Mouse (Mus musculus): ENCODE results near the gene Cdc34. TPM values are rescaled to one million over a fixed set of nuclear protein-coding genes. Genes with fewer than 3 reads are reported as not detected.

Cdc34 gene
- polyA plus RNA-seq, 1 experiment from 2014 or later, result 196 TPM

- 68% methylated on average over 13 of the region's 13 CpGs for WGBS (ENCODE audit: insufficient replicate concordance)
- no peak overlapping the region for H3K4me2 ChIP-seq
- ATAC-seq, result no peak
These were observed 47.5 kb downstream of the Cdc34 start for GRCm38 (mm10) chr10:79729357-79729965.

DNA sequence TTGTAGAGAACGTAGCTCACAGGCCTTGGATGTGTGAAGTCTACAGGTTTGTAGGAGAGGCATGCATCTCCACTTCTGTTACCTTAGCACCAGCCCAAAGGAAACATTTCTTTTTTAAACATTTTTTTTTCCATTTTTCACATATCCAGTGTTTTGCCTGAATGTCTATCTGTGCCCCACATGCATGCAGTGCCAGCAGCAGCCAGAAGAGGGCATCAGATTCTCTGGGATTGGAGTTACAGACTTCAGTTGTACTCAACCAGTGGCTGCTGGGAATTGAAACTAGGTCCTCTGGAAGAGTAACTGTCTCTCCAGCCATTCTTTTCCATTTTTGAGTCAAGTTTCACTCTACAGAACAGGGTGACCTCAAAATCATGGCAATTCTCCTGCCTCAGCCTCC, 50.5 kb downstream of the Cdc34 start:
- Histone ChIP-seq H3K27me3 (replicated peaks) (peaks cover 37% of the 10 kb centered on the region), H3K4me3 (no peak overlapping the region)
- 67% methylated on average over 1 of the region's 1 CpGs for WGBS (ENCODE audit: insufficient replicate concordance)

More at GRCm38 (mm10) chr10:79729357-79729965, 47.5 kb downstream of the Cdc34 start:
- Histone ChIP-seq H3K36me3 (peaks cover 10% of the 10 kb centered on the region), H3K9me3 (replicated peaks) (0 out of 2 replicates have a peak, but pooled peaks cover 6% of the 10 kb centered on the region), H3K27ac (no peak overlapping the region), H3K4me1 (no peaks in the 10 kb centered on the region), H3K27me3 (replicated peaks) (peaks cover 25% of the 10 kb centered on the region), H3K9ac (no peak overlapping the region), H3K4me3 (no peak overlapping the region)

DNA sequence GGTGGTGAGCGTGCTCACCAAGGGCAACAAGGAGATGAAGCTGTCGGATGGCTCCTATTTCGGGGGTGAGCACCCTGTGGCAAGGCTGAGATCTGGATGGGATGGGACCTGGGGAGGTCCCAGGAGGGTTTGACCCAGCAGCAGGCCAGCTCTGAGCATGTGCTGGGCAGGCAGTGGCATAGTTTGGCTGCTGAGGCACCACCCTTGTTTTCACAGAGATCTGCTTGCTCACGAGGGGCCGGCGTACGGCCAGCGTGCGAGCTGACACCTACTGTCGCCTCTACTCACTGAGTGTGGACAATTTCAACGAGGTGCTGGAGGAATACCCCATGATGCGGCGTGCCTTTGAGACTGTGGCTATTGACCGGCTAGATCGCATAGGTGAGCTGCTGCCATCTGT, 51.9 kb downstream of the Cdc34 start:
- Histone ChIP-seq H3K9ac (no peak overlapping the region), H3K36me3 (peaks cover 54% of the 10 kb centered on the region), H3K27ac (no peak overlapping the region), H3K9me3 (replicated peaks) (peaks cover 11% of the 10 kb centered on the region; the same call in 1 of the 2 replicates), H3K27me3 (replicated peaks) (peaks cover 23% of the 10 kb centered on the region), H3K4me3 (no peak overlapping the region), H3K4me2 (no peak overlapping the region), H3K4me1 (no peaks in the 10 kb centered on the region)
- ATAC-seq, result no peak
- WGBS (ENCODE audit: insufficient replicate concordance), result 90% methylated on average over 15 of the region's 15 CpGs

More for the DNA sequence above, 50.5 kb downstream of the Cdc34 start:
- Histone ChIP-seq H3K9ac (no peak overlapping the region), H3K4me2 (no peak overlapping the region), H3K4me1 (no peaks in the 10 kb centered on the region), H3K27ac (no peak overlapping the region), H3K36me3 (peaks cover 40% of the 10 kb centered on the region), H3K9me3 (replicated peaks) (peaks cover 12% of the 10 kb centered on the region; the same call in 1 of the 2 replicates)
- no peak for ATAC-seq

DNA sequence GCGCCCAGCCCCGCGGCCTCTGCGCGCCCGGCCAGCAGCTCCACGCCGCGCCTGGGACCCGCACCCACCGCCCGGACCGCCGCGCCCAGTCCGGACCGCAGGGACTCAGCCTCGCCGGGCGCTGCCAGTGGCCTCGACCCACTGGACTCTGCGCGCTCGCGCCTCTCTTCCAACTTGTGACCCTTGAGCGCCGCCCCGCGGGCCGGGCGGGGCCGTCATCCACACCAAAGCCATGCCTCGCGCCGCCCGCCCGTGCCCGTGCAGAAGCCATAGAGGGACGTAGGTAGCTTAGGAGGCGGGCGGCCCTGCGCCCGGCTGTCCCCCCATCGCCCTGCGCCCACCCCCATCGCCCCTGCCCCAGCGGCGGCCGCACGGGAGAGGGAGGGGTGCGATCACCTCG, 53.4 kb downstream of the Cdc34 start:
- 47% methylated on average over 52 of the region's 52 CpGs for WGBS (ENCODE audit: insufficient replicate concordance)
- no peak for ATAC-seq
- Histone ChIP-seq H3K4me1 (no peaks in the 10 kb centered on the region), H3K4me2 (peak overlapping the region; percentile 28), H3K9ac (no peak overlapping the region), H3K36me3 (peaks cover 69% of the 10 kb centered on the region), H3K27ac (no peak overlapping the region), H3K9me3 (replicated peaks) (peaks cover 19% of the 10 kb centered on the region; the same call in 1 of the 2 replicates), H3K27me3 (replicated peaks) (peaks cover 15% of the 10 kb centered on the region), H3K4me3 (no peak overlapping the region; the same call in 1 of the 2 replicates)

GRCm38 (mm10) chr10:79736706-79737105, 54.7 kb downstream of the Cdc34 start:
- 87% methylated on average over 14 of the region's 14 CpGs for WGBS (ENCODE audit: insufficient replicate concordance)
- no peak for ATAC-seq
- Histone ChIP-seq H3K9me3 (replicated peaks) (peaks cover 19% of the 10 kb centered on the region; the same call in 1 of the 2 replicates), H3K36me3 (peaks cover 82% of the 10 kb centered on the region), H3K4me1 (no peaks in the 10 kb centered on the region), H3K9ac (no peak overlapping the region), H3K27ac (no peak overlapping the region), H3K27me3 (replicated peaks) (peaks cover 15% of the 10 kb centered on the region), H3K4me3 (no peak overlapping the region), H3K4me2 (no peak overlapping the region)

Other genes with a start within 250 kb of the Cdc34 start
- gene Vmn2r83, start 213.5 kb upstream of the Cdc34 start, polyA plus RNA-seq (2016; fragmentation: Nextera tagmentation; extraction: Ambion mirVana), result not detected in 2 replicates
- 18.0 and 19.9 TPM in 2 replicates for gene Plpp2, start 148.4 kb upstream of the Cdc34 start, polyA plus RNA-seq (2016; fragmentation: Nextera tagmentation; extraction: Ambion mirVana)
- 20.1 and 20.5 TPM in 2 replicates for gene Mier2, start 127.0 kb upstream of the Cdc34 start, polyA plus RNA-seq (2016; fragmentation: Nextera tagmentation; extraction: Ambion mirVana)
- gene Theg, start 94.9 kb upstream of the Cdc34 start, polyA plus RNA-seq (2016; fragmentation: Nextera tagmentation; extraction: Ambion mirVana), result not detected in 2 replicates
- gene C2cd4c, start 68.2 kb upstream of the Cdc34 start, polyA plus RNA-seq (2016; fragmentation: Nextera tagmentation; extraction: Ambion mirVana), result not detected in 2 replicates
- 1.2 TPM in 2 replicates for gene Shc2, start 44.3 kb upstream of the Cdc34 start, polyA plus RNA-seq (2016; fragmentation: Nextera tagmentation; extraction: Ambion mirVana)
- gene Odf3l2, start 36.5 kb upstream of the Cdc34 start, polyA plus RNA-seq (2016; fragmentation: Nextera tagmentation; extraction: Ambion mirVana), result not detected in 2 replicates
- 0.32 and 0.54 TPM in 2 replicates for gene Madcam1, start 17.6 kb upstream of the Cdc34 start, polyA plus RNA-seq (2016; fragmentation: Nextera tagmentation; extraction: Ambion mirVana)
- gene Tpgs1, start 12.8 kb upstream of the Cdc34 start, polyA plus RNA-seq (2016; fragmentation: Nextera tagmentation; extraction: Ambion mirVana), result 30.4 and 34.2 TPM in 2 replicates
- 0.26 and 0.41 TPM in 2 replicates for gene Gzmm, start 6.8 kb downstream of the Cdc34 start, polyA plus RNA-seq (2016; fragmentation: Nextera tagmentation; extraction: Ambion mirVana)
- 1,008 and 1,045 TPM in 2 replicates for gene Bsg, start 22.3 kb downstream of the Cdc34 start, polyA plus RNA-seq (2016; fragmentation: Nextera tagmentation; extraction: Ambion mirVana)
- 0.11 TPM in 1 of 2 replicates, not detected in the other for gene Hcn2, start 34.4 kb downstream of the Cdc34 start, polyA plus RNA-seq (2016; fragmentation: Nextera tagmentation; extraction: Ambion mirVana)
- gene Polrmt, start 64.4 kb downstream of the Cdc34 start, polyA plus RNA-seq (2016; fragmentation: Nextera tagmentation; extraction: Ambion mirVana), result 28.3 and 30.1 TPM in 2 replicates
- gene Fgf22, start 72.9 kb downstream of the Cdc34 start, polyA plus RNA-seq (2016; fragmentation: Nextera tagmentation; extraction: Ambion mirVana), result 0.11 and 0.13 TPM in 2 replicates
- 79.6 and 80.4 TPM in 2 replicates for gene Rnf126, start 84.8 kb downstream of the Cdc34 start, polyA plus RNA-seq (2016; fragmentation: Nextera tagmentation; extraction: Ambion mirVana)
- gene Fstl3, start 95.1 kb downstream of the Cdc34 start, polyA plus RNA-seq (2016; fragmentation: Nextera tagmentation; extraction: Ambion mirVana), result 0.80 and 0.98 TPM in 2 replicates
- gene Prss57, start 108.8 kb downstream of the Cdc34 start, polyA plus RNA-seq (2016; fragmentation: Nextera tagmentation; extraction: Ambion mirVana), result 1.4 and 2.2 TPM in 2 replicates
- 12.4 and 13.2 TPM in 2 replicates for gene Palm, start 111.4 kb downstream of the Cdc34 start, polyA plus RNA-seq (2016; fragmentation: Nextera tagmentation; extraction: Ambion mirVana)
- gene Misp, start 138.8 kb downstream of the Cdc34 start, polyA plus RNA-seq (2016; fragmentation: Nextera tagmentation; extraction: Ambion mirVana), result 0.49 and 0.54 TPM in 2 replicates
- gene Ptbp1, start 172.2 kb downstream of the Cdc34 start, polyA plus RNA-seq (2016; fragmentation: Nextera tagmentation; extraction: Ambion mirVana), result 207 and 211 TPM in 2 replicates
- gene Prtn3, start 192.3 kb downstream of the Cdc34 start, polyA plus RNA-seq (2016; fragmentation: Nextera tagmentation; extraction: Ambion mirVana), result 38.4 and 38.6 TPM in 2 replicates
- gene Plppr3, start 192.4 kb downstream of the Cdc34 start, polyA plus RNA-seq (2016; fragmentation: Nextera tagmentation; extraction: Ambion mirVana), result 8.2 and 10.0 TPM in 2 replicates
- gene Elane, start 204.1 kb downstream of the Cdc34 start, polyA plus RNA-seq (2016; fragmentation: Nextera tagmentation; extraction: Ambion mirVana), result 12.1 and 15.4 TPM in 2 replicates
- not detected in 2 replicates for gene Cfd, start 208.7 kb downstream of the Cdc34 start, polyA plus RNA-seq (2016; fragmentation: Nextera tagmentation; extraction: Ambion mirVana)
- 26.6 and 27.4 TPM in 2 replicates for gene Med16, start 226.7 kb downstream of the Cdc34 start, polyA plus RNA-seq (2016; fragmentation: Nextera tagmentation; extraction: Ambion mirVana)
- 0.98 and 11.0 TPM in 2 replicates for gene Gm26602, start 228.7 kb downstream of the Cdc34 start, polyA plus RNA-seq (2016; fragmentation: Nextera tagmentation; extraction: Ambion mirVana)
- gene Kiss1r, start 234.8 kb downstream of the Cdc34 start, polyA plus RNA-seq (2016; fragmentation: Nextera tagmentation; extraction: Ambion mirVana), result 0.35 and 0.43 TPM in 2 replicates
- gene R3hdm4, start 239.0 kb downstream of the Cdc34 start, polyA plus RNA-seq (2016; fragmentation: Nextera tagmentation; extraction: Ambion mirVana), result 67.5 and 74.1 TPM in 2 replicates
- 5.6 and 6.4 TPM in 2 replicates for gene Arid3a, start 244.8 kb downstream of the Cdc34 start, polyA plus RNA-seq (2016; fragmentation: Nextera tagmentation; extraction: Ambion mirVana)

Measured in liver, embryonic 12.5 days (tissue).